Mouse (Mus musculus) C2C12 (cell line): ENCODE measurements around the gene BC048403.

Source experiments
- CTCF ChIP-seq: IDR thresholded peaks from one replicate; pipeline ENCODE4 v1.5.1; 2011; ENCODE audit not compliant: control insufficient read depth, insufficient read depth, insufficient read length
- MAX ChIP-seq: IDR thresholded peaks from one replicate; pipeline ENCODE4 v1.6.1; 2011; ENCODE audit warnings: mild to moderate bottlenecking, control low read depth
- MYOD1 ChIP-seq: IDR thresholded peaks from one replicate; pipeline ENCODE4 v1.6.1; 2011; ENCODE audit warnings: low read depth; ENCODE audit not compliant: control insufficient read depth, insufficient read length
- USF1 ChIP-seq: IDR thresholded peaks from one replicate; pipeline ENCODE4 v1.6.1; 2011; ENCODE audit warnings: low read depth, mild to moderate bottlenecking, control low read depth, moderate library complexity

GRCm38 (mm10) chr10:121720701-121721100 lies 19.0 kb upstream of the BC048403 start:
- TF ChIP-seq MYOD1 (no peak), MAX (no peak), CTCF (no peak), USF1 (no peak)
